Mouse (Mus musculus) layer of hippocampus, postnatal 25 days (tissue): Measurements from ENCODE around the gene Olfr483. TPM values are rescaled to one million over a fixed set of nuclear protein-coding genes. Genes with fewer than 3 reads are reported as not detected.

ENCODE experiments used
- DNase-seq, 2 experiments: peaks; one replicate each; pipeline ENCODE4 v3.0.0; 2022; ENCODE audit warnings: mixed read lengths in 2 of 2, low spot score in 1 of 2; ENCODE audit errors: extremely low spot score in 1 of 2
- total RNA-seq, 2 experiments: library from RNA; stranded (reverse); gene quantifications; 2 replicates each; pipeline ENCODE4 v1.2.3; 2021

Olfr483 gene
- total RNA-seq = not detected

DNA sequence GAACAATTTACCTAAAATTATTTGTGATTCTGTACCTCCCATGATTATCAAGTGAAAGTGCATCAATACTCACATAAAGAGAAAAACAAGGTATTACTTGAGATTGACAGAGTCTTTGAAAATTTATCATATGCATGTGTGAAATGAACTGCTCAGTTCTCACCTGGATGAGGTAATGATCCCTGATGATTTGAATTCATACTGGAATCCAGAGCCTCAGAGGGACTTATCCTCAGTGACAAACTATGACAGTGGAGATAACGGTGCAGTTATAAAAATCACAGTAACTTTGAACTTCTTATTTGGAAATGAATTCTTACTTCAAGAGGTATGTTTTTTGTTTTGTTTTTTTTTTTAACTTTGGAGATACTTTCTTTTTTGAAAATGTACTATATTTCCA is at the start of gene Olfr483:
Gene Olfr483, plus strand, starts transcription at position 301 of the 400 bp plus-strand sequence.
- no peak for DNase-seq

DNA sequence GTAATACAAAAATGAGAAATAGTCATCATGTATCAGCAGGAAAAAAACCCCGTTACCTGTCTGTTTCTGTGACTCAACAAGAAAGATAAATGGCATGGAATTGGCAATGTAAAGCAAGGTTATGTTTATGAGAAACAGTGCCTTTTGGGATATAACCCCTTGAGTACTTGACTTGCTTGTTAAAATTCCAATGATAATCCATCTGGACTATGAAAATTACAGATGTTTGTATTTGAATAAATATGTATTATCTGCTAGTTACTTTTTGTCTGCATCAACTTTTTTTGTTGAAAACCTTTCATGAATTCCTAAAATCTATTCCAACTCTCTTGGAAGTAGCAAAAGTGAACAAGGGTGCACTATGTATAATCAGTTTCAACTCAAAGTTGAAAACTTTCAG is 33.4 kb upstream of the Olfr483 start, which contains the start of gene Olfr480:
Gene Olfr480, minus strand, starts transcription at position 101 of the 400 bp plus-strand sequence.
- DNase-seq = no peak

DNA sequence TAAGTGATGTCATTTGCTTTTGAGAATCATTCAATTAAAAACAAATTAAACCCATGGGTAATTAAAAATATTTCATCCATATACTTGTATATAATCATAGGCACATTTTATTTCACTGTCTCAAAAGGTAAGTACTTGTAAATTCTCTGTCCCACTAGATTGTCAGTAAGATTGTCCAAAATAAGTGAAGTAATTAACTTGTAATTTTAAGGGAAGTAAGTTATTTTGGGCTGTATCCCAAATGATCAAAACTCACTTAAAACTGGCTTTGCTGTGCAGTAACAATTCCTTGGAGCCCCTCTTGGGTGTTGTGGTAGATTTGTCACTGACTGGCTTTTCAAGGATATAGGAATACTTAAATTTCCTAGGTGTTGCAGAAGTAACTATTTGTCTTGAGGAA is 21.1 kb upstream of the Olfr483 start, which contains the start of gene Olfr481:
Gene Olfr481, plus strand, starts transcription at position 301 of the 400 bp plus-strand sequence.
- no peak for DNase-seq

DNA sequence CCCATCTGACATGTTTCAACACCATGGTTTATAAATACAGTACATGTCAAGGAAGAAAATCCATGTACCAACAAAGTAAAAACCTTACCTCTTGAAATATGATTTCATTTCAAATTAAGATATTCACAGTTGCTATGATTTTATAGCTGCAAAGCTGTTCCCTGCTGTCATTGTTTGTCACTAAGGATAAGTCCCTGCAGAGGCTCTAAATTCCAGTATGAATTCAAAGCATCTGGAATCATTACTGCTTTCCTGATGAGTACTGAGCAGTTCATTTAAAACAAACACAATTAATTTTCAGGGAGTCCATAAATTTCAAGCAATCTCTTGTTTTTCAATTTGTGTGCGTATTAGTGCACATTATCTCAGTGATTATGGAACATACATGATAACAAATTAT is 3.2 kb upstream of the Olfr483 start, which contains the start of gene Olfr482:
Gene Olfr482, minus strand, starts transcription at position 101 of the 400 bp plus-strand sequence.
- no peak for DNase-seq

DNA sequence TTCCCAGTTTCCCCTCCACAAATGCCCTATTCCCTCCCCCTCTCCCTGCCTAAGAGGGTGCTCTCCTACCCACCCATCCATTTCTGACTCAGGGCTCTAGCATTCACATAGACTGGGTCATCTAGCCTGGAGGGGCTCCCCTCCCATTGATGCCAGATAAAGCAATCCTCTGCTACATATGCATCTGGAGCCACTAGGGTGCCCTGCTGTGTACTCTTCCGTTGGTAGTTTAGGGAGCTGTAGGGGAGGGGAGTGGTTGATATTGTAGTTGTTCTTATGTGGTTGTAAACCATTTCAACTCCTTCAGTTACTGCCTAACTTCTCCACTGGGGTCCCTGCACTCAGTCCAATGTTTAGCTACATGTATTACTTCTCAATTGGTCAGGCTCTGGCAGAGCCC is 20.0 kb downstream of the Olfr483 start:
- DNase-seq = no peak

DNA sequence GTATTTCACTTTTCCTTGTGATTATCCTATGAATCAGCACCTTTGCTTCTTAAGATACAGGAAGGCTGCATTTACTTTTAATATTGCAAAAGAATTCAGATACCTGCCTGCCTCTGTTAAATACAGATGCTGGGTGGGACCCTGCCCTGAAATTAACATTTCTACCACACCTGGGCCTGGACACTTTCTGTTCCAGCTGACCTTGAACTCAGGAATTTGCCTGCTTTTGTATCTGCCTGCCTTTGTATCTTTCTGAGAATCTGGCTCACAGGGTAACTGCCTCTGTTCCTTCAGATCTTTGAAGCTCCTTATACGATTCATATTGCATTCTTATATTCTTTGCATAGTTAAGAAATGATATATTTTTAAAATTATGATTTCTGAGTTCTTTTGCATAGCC is 20.8 kb downstream of the Olfr483 start:
- no peak for DNase-seq

DNA sequence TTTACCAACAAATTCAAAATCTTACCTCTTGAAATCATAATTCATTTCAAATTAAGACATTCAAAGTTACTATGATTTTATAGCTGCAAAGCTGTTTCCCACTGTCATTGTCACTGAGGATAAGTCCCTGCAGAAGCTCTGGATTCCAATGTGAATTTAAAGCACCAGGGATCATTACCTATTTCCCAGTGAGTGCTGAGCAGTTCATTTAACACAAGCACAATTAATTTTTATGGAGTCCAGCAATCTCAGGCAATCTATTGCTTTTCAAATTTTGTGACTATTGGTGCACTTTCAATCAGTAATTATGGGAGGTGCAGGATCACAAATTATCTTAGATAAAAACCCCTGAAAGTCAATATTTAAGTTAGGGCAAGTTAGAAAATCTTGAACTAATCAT is 26.7 kb downstream of the Olfr483 start, which contains the start of gene Olfr484:
Gene Olfr484, minus strand, starts transcription at position 101 of the 400 bp plus-strand sequence.
- no peak for DNase-seq

Other genes starting within 250 kb of the Olfr483 start
- gene Olfr472, start 202.9 kb upstream of the Olfr483 start, total RNA-seq = not detected
- not detected for gene Olfr473, start 170.4 kb upstream of the Olfr483 start, total RNA-seq
- not detected for gene Olfr474, start 146.2 kb upstream of the Olfr483 start, total RNA-seq
- gene Olfr476, start 136.0 kb upstream of the Olfr483 start, total RNA-seq = not detected
- gene Olfr477, start 114.2 kb upstream of the Olfr483 start, total RNA-seq = not detected
- gene Olfr478, start 66.9 kb upstream of the Olfr483 start, total RNA-seq = not detected
- gene Olfr479, start 50.2 kb upstream of the Olfr483 start, total RNA-seq = not detected
- not detected for gene Olfr480, start 33.5 kb upstream of the Olfr483 start, total RNA-seq
- gene Olfr481, start 21.0 kb upstream of the Olfr483 start, total RNA-seq = not detected
- 1 to 10 TPM; 1.6 to 1.8 TPM for gene Olfr482, start 3.3 kb upstream of the Olfr483 start, total RNA-seq
- not detected for gene Olfr484, start 26.6 kb downstream of the Olfr483 start, total RNA-seq
- gene Olfr485, start 59.0 kb downstream of the Olfr483 start, total RNA-seq = not detected
- gene Olfr486, start 71.9 kb downstream of the Olfr483 start, total RNA-seq = not detected
- gene Olfr487, start 113.8 kb downstream of the Olfr483 start, total RNA-seq = not detected
- not detected for gene Olfr488, start 157.5 kb downstream of the Olfr483 start, total RNA-seq
- gene Olfr490, start 188.1 kb downstream of the Olfr483 start, total RNA-seq = not detected
- gene Olfr491, start 212.6 kb downstream of the Olfr483 start, total RNA-seq = not detected
- not detected for gene Olfr492, start 222.8 kb downstream of the Olfr483 start, total RNA-seq
- not detected for gene Olfr493, start 246.1 kb downstream of the Olfr483 start, total RNA-seq